Comparison of ENCODE assay signal across 8 mouse cellular contexts in genomic region chr17:30027343-30028029, GRCm38 (mm10). TPM values are rescaled to one million over a fixed set of nuclear protein-coding genes. Genes with fewer than 3 reads are reported as not detected.
DNase-seq lines count a peak whose midpoint lies in the region; ATAC-seq and TF ChIP-seq lines count a peak whose summit lies in the region.

No protein-coding gene starts in this region.

- ATAC-seq in G1E (ENCODE audit: extremely low read depth, insufficient number of reproducible peaks, low FRiP score, poor library complexity, severe bottlenecking), result 0 out of 2 replicates have a peak, but pooled peaks have one; percentile 22
- no peak for ATAC-seq in embryonic facial prominence, embryonic 13.5 days (ENCODE audit: insufficient number of reproducible peaks, insufficient read depth, low FRiP score, low TSS enrichment, low read depth)
- no peak for ATAC-seq in hindbrain, embryonic 13.5 days (ENCODE audit: low FRiP score)
- peak; percentile 47; the same call in 1 of the 2 replicates for ATAC-seq in liver, embryonic 13.5 days (ENCODE audit: low read depth)

- H3K27ac ChIP-seq in embryonic facial prominence, embryonic 13.5 days, result peak overlapping the region; percentile 73
- peak overlapping the region; percentile 55; the same call in 1 of the 2 replicates for H3K27ac ChIP-seq in hindbrain, embryonic 13.5 days
- no peak overlapping the region for H3K27ac ChIP-seq in liver, embryonic 13.5 days

- H3K4me1 ChIP-seq in G1E (ENCODE audit: insufficient read depth, low read depth, low read length), result peaks cover 16% of the 10 kb centered on the region
- H3K4me1 ChIP-seq in embryonic facial prominence, embryonic 13.5 days, result peaks cover 60% of the 10 kb centered on the region
- H3K4me1 ChIP-seq in hindbrain, embryonic 13.5 days (replicated peaks), result peaks cover 62% of the 10 kb centered on the region
- peaks cover 56% of the 10 kb centered on the region for H3K4me1 ChIP-seq in liver, embryonic 13.5 days (replicated peaks)

- H3K9ac ChIP-seq in embryonic facial prominence, embryonic 13.5 days, result no peak overlapping the region
- no peak overlapping the region for H3K9ac ChIP-seq in hindbrain, embryonic 13.5 days
- no peak overlapping the region; the same call in 1 of the 2 replicates for H3K9ac ChIP-seq in liver, embryonic 13.5 days

- DNase-seq in heart, adult 11 months, result peak; percentile 95
- no peak for DNase-seq in heart, postnatal 25 days (ENCODE audit: low spot score)
- no peak for DNase-seq in G1E (ENCODE audit: low spot score)
- peak; percentile 20 for DNase-seq in liver, embryonic 13.5 days
- peak; percentile 72 for DNase-seq in retina, embryonic 14.5 days (ENCODE audit: low spot score)
- DNase-seq in frontal cortex, postnatal 36 days (ENCODE audit: low spot score in 2 of 2), result no peak

- no peaks in the 10 kb centered on the region for H3K27me3 ChIP-seq in G1E (ENCODE audit: insufficient read depth, low read length)
- H3K27me3 ChIP-seq in embryonic facial prominence, embryonic 13.5 days, result no peaks in the 10 kb centered on the region
- no peaks in the 10 kb centered on the region for H3K27me3 ChIP-seq in hindbrain, embryonic 13.5 days
- H3K27me3 ChIP-seq in liver, embryonic 13.5 days, result no peaks in the 10 kb centered on the region

- TF ChIP-seq CTCF in G1E (IDR thresholded peaks at IDR 0.05; ENCODE audit: low read depth, low read length), result no peak

- 41% methylated on average over 1 of the region's 1 CpGs for WGBS in embryonic facial prominence, embryonic 13.5 days
- 85% methylated on average over 1 of the region's 1 CpGs for WGBS in hindbrain, embryonic 13.5 days
- WGBS in liver, embryonic 13.5 days (ENCODE audit: insufficient replicate concordance), result 59% methylated on average over 1 of the region's 1 CpGs

- H3K9me3 ChIP-seq in G1E (replicated peaks), result no peaks in the 10 kb centered on the region
- no peaks in the 10 kb centered on the region for H3K9me3 ChIP-seq in embryonic facial prominence, embryonic 13.5 days
- H3K9me3 ChIP-seq in hindbrain, embryonic 13.5 days, result no peaks in the 10 kb centered on the region
- H3K9me3 ChIP-seq in liver, embryonic 13.5 days (replicated peaks), result no peaks in the 10 kb centered on the region

- peaks cover 21% of the 10 kb centered on the region for H3K36me3 ChIP-seq in G1E (replicated peaks)
- no peaks in the 10 kb centered on the region; the same call in 1 of the 2 replicates for H3K36me3 ChIP-seq in embryonic facial prominence, embryonic 13.5 days
- no peaks in the 10 kb centered on the region for H3K36me3 ChIP-seq in hindbrain, embryonic 13.5 days
- no peaks in the 10 kb centered on the region for H3K36me3 ChIP-seq in liver, embryonic 13.5 days

- intact Hi-C loops in heart, postnatal 25 days (cut with DNase I), result loop anchor here (10.0 kb wide), 1 partner anchor 167 kb away; no protein-coding TSS in a partner anchor

- H3K4me2 ChIP-seq in embryonic facial prominence, embryonic 13.5 days, result peak overlapping the region; percentile 15; the same call in 1 of the 2 replicates
- no peak overlapping the region for H3K4me2 ChIP-seq in hindbrain, embryonic 13.5 days
- peak overlapping the region; percentile 3; the same call in 1 of the 2 replicates for H3K4me2 ChIP-seq in liver, embryonic 13.5 days

- H3K4me3 ChIP-seq in G1E (ENCODE audit: low read depth, low read length), result no peak overlapping the region
- no peak overlapping the region for H3K4me3 ChIP-seq in embryonic facial prominence, embryonic 13.5 days
- H3K4me3 ChIP-seq in hindbrain, embryonic 13.5 days, result no peak overlapping the region
- H3K4me3 ChIP-seq in liver, embryonic 13.5 days (replicated peaks), result no peak overlapping the region

RNA-seq across cellular contexts. Expression of gene Zfand3, which starts 23.0 kb away (rescaled TPM):
- 100 to 1,000 TPM; 127 to 128 TPM for total RNA-seq in heart, postnatal 25 days (2021)
- total RNA-seq in G1E (2014; fragmentation: Nextera tagmentation) (49.2 and 52.1 TPM in 2 replicates), G1E (2017) (17.1 and 17.6 TPM in 2 replicates)
- polyA plus RNA-seq in G1E (2012), result 93.6 and 121 TPM in 2 replicates
- 46.2 and 55.2 TPM in 2 replicates for polyA plus RNA-seq in embryonic facial prominence, embryonic 13.5 days (2015; fragmentation: Nextera tagmentation; extraction: Ambion mirVana)
- polyA plus RNA-seq in hindbrain, embryonic 13.5 days (2015; fragmentation: Nextera tagmentation; extraction: Ambion mirVana), result 71.5 and 78.9 TPM in 2 replicates
- 13.7 and 14.5 TPM in 2 replicates for polyA plus RNA-seq in liver, embryonic 13.5 days (2015; fragmentation: Nextera tagmentation; extraction: Ambion mirVana)

RNA-seq across cellular contexts. Expression of gene Mdga1, which starts 57.6 kb away (rescaled TPM):
- 10 to 100 TPM; 14.0 to 18.3 TPM for total RNA-seq in heart, postnatal 25 days (2021)
- not detected in 2 replicates for total RNA-seq in G1E (2014; fragmentation: Nextera tagmentation)
- 0.05 and 0.23 TPM in 2 replicates for total RNA-seq in G1E (2017)
- 0.05 and 0.23 TPM in 2 replicates for polyA plus RNA-seq in G1E (2012)
- polyA plus RNA-seq in embryonic facial prominence, embryonic 13.5 days (2015; fragmentation: Nextera tagmentation; extraction: Ambion mirVana), result 3.0 and 3.5 TPM in 2 replicates
- polyA plus RNA-seq in hindbrain, embryonic 13.5 days (2015; fragmentation: Nextera tagmentation; extraction: Ambion mirVana), result 13.4 and 13.6 TPM in 2 replicates
- 1.0 and 1.1 TPM in 2 replicates for polyA plus RNA-seq in liver, embryonic 13.5 days (2015; fragmentation: Nextera tagmentation; extraction: Ambion mirVana)

Comparison
In these comparisons a context has a peak if more than half of its experiments do, and no peak if none do; other contexts are left out.
1. DNase-seq: peak in heart, adult 11 months (single experiment), liver, embryonic 13.5 days (single experiment) and retina, embryonic 14.5 days (single experiment); none in heart, postnatal 25 days (single experiment), G1E (single experiment) and frontal cortex, postnatal 36 days (0 of 2).
2. ATAC-seq: peak in G1E (single experiment) and liver, embryonic 13.5 days (single experiment); none in embryonic facial prominence, embryonic 13.5 days (single experiment) and hindbrain, embryonic 13.5 days (single experiment).